Mouse (Mus musculus) gastrocnemius, adult 2 months (tissue): ENCODE measurements around the gene Fcamr. TPM values are rescaled to one million over a fixed set of nuclear protein-coding genes. Genes with fewer than 3 reads are reported as not detected.
A peak's percentile ranks its signal among the peaks of the same experiment; 100 is the strongest.

Experiments used
- DNase-seq: peaks from one replicate; pipeline ENCODE4 v3.0.0; 2022
- H3K27ac ChIP-seq: fragments of 200-600 bp; 2 replicates; pipeline ENCODE4 v1.8.1; 2022; ENCODE audit warnings: mild to moderate bottlenecking
- H3K4me3 ChIP-seq: fragments of 200-600 bp; 2 replicates; pipeline ENCODE4 v1.8.1; 2022; ENCODE audit warnings: mild to moderate bottlenecking, moderate library complexity
- CTCF ChIP-seq: fragments of 200-600 bp; IDR thresholded peaks from 2 replicates; pipeline ENCODE4 v1.8.1; 2022; ENCODE audit warnings: antibody characterized with exemption, mild to moderate bottlenecking, moderate library complexity
- intact Hi-C: fragments of 180-260 bp; cut with DNase I; formaldehyde crosslinking; loops from one replicate; pipeline ENCODE4 v1.15.1; 2025
- long read RNA-seq, 2 experiments: library from polyadenylated mRNA; stranded (forward); transcript quantifications; one replicate each; pipeline ENCODE4 v2.0.0; 2021
- total RNA-seq, 2 experiments: library from RNA; stranded (reverse); gene quantifications; 2 replicates each; pipeline ENCODE4 v1.2.3; 2021

The Fcamr gene
- under 1 TPM in 1 of 2 experiments, not detected in 1; 0.14 TPM for total RNA-seq
- long read RNA-seq, experiment 1: 0 reads
- long read RNA-seq, experiment 2: 0 reads

GRCm38 (mm10) chr1:130800602-130801001 lies at the start of gene Fcamr:
TSS of gene Fcamr (plus strand) at chr1:130800902.
- no peak within 1 kb of the TSS for H3K4me3 ChIP-seq

GRCm38 (mm10) chr1:130759689-130760088 lies 41.0 kb upstream of the Fcamr start:
- no peak for DNase-seq
- intact Hi-C loops: no loop called here
- no peak overlapping the region for H3K4me3 ChIP-seq
- TF ChIP-seq CTCF: no peak
- no peak overlapping the region for H3K27ac ChIP-seq

More at GRCm38 (mm10) chr1:130800602-130801001, at the start of gene Fcamr:
- intact Hi-C loops: no loop called here
- no peak within 1 kb of the TSS for H3K27ac ChIP-seq
- no peak for DNase-seq
- no peak for TF ChIP-seq CTCF

GRCm38 (mm10) chr1:130761597-130761996 lies 39.1 kb upstream of the Fcamr start:
- Histone ChIP-seq H3K27ac (no peak overlapping the region), H3K4me3 (no peak overlapping the region)
- intact Hi-C loops: no loop called here
- no peak for DNase-seq
- TF ChIP-seq CTCF: no peak

GRCm38 (mm10) chr1:130762045-130762760 lies 38.5 kb upstream of the Fcamr start:
- DNase-seq: no peak
- TF ChIP-seq CTCF: no peak
- no peak overlapping the region for H3K4me3 ChIP-seq
- intact Hi-C loops: no loop called here
- H3K27ac ChIP-seq: no peak overlapping the region

GRCm38 (mm10) chr1:130764027-130764461 lies 36.7 kb upstream of the Fcamr start:
- intact Hi-C loops: no loop called here

GRCm38 (mm10) chr1:130767066-130767465 lies 33.6 kb upstream of the Fcamr start:
- intact Hi-C loops: no loop called here
- DNase-seq: peak; percentile 48
- TF ChIP-seq CTCF: no peak
- H3K4me3 ChIP-seq: no peak overlapping the region
- no peak overlapping the region for H3K27ac ChIP-seq

More at GRCm38 (mm10) chr1:130764027-130764461, 36.7 kb upstream of the Fcamr start:
- DNase-seq: no peak
- TF ChIP-seq CTCF: no peak
- Histone ChIP-seq H3K4me3 (no peak overlapping the region), H3K27ac (no peak overlapping the region)

- H3K27ac ChIP-seq: no peak overlapping the region
- H3K4me3 ChIP-seq: no peak overlapping the region
- TF ChIP-seq CTCF: no peak
- intact Hi-C loops: no loop called here
- no peak for DNase-seq
Measured at GRCm38 (mm10) chr1:130769925-130770324, 30.8 kb upstream of the Fcamr start.

- DNase-seq: no peak
- no peak overlapping the region for H3K4me3 ChIP-seq
- H3K27ac ChIP-seq: no peak overlapping the region
- intact Hi-C loops: no loop called here
- TF ChIP-seq CTCF: no peak
Measured at GRCm38 (mm10) chr1:130770487-130770886, 30.2 kb upstream of the Fcamr start.

GRCm38 (mm10) chr1:130770981-130771494 lies 29.7 kb upstream of the Fcamr start:
- H3K27ac ChIP-seq: no peak overlapping the region
- intact Hi-C loops: no loop called here
- H3K4me3 ChIP-seq: no peak overlapping the region
- no peak for DNase-seq
- no peak for TF ChIP-seq CTCF

GRCm38 (mm10) chr1:130775234-130775633 lies 25.5 kb upstream of the Fcamr start:
- TF ChIP-seq CTCF: no peak
- no peak for DNase-seq
- intact Hi-C loops: no loop called here
- no peak overlapping the region for H3K27ac ChIP-seq
- H3K4me3 ChIP-seq: no peak overlapping the region

GRCm38 (mm10) chr1:130775691-130776331 lies 24.9 kb upstream of the Fcamr start:
- Histone ChIP-seq H3K4me3 (no peak overlapping the region), H3K27ac (no peak overlapping the region)
- no peak for DNase-seq
- intact Hi-C loops: no loop called here
- TF ChIP-seq CTCF: no peak

- intact Hi-C loops: no loop called here
- DNase-seq: no peak
- Histone ChIP-seq H3K27ac (no peak overlapping the region), H3K4me3 (no peak overlapping the region)
- peak; percentile 28; the same call in 1 of the 2 replicates for TF ChIP-seq CTCF
Measured at GRCm38 (mm10) chr1:130776645-130777044, 24.1 kb upstream of the Fcamr start.

- Histone ChIP-seq H3K4me3 (no peak overlapping the region), H3K27ac (no peak overlapping the region)
- intact Hi-C loops: no loop called here
- no peak for DNase-seq
- no peak for TF ChIP-seq CTCF
Measured at GRCm38 (mm10) chr1:130779867-130780266, 20.8 kb upstream of the Fcamr start.

- intact Hi-C loops: no loop called here
- no peak overlapping the region for H3K27ac ChIP-seq
- H3K4me3 ChIP-seq: no peak overlapping the region
- peak; percentile 53 for TF ChIP-seq CTCF
- DNase-seq: no peak
Measured at GRCm38 (mm10) chr1:130784054-130784453, 16.6 kb upstream of the Fcamr start.
